Mouse (Mus musculus): ENCODE measurements at regions not wholly inside any gene's neighbourhood (a gene's known extent, or its start where the extent isn't known, plus 50 kb on each side); places are given as distances from the start of the nearest gene placed in this dataset.

DNA sequence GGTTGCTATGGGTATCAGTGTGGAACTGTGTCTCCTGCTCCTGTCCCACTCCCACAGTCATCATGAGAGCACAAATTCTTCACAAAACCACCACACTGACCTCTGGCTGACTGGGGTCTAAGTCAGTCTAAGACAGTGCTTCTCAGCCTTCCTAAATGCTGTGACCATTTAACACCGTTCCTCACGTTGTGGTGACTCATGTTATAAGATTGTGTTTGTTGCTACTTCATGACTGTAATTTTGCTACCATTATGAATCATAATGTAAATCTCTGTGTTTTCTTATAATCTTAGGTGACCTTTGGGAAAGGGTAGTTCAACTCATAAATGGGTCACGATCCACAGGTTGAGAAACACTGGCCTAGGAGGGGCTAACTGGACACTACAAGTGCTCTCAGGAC, 75.7 kb upstream of the Foxn3 start:
- TF ChIP-seq POLR2A (IDR thresholded peaks at IDR 0.05; ENCODE audit: insufficient read depth, low read depth, low read length) (no peak), CTCF (IDR thresholded peaks at IDR 0.05) (no peak)

All from heart, adult 2 months (tissue).